Mouse (Mus musculus) cerebellum, adult 2 months (tissue): ENCODE results near the gene Pak6.

Experiments used
- CTCF ChIP-seq: fragments of 200-500 bp; IDR thresholded peaks from 2 replicates; pipeline ENCODE4 v1.5.1; 2011; ENCODE audit warnings: low read depth, mild to moderate bottlenecking, control low read depth, low read length, moderate library complexity, borderline replicate concordance; ENCODE audit not compliant: insufficient read depth
- POLR2A ChIP-seq: fragments of 200-500 bp; IDR thresholded peaks from 2 replicates; pipeline ENCODE4 v1.6.1; 2011; ENCODE audit warnings: low read length, control low read depth, borderline replicate concordance; ENCODE audit not compliant: insufficient read depth

DNA sequence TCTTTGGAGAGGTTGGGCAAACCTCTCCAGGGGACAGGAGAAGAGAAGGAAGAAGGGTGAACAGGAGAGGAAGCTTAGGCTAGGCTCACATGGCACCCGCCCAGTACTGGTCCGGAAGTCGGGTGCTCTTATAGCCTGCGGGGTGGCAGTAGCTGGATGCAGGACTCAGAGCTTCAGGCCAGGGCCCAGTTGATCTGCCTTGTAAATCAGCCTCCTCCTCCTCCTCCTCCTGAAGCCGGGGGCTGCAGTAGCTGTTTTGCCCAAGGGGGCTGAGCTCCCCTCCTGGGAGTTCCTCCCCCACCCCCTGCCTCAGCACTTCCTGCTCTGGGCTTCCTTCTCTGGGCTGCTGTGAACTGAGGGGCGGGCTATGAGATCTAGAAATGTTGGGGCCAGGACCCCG lies 65.2 kb downstream of the Pak6 start, which contains the start of gene Plcb2:
- TF ChIP-seq CTCF = no peak
- no peak for TF ChIP-seq POLR2A
